Mouse (Mus musculus) thymus, postnatal 14 days (tissue): ENCODE data around the gene Arntl.
A peak's percentile ranks its signal among the peaks of the same experiment; 100 is the strongest.

Source experiments
- DNase-seq: peaks from one replicate; pipeline ENCODE4 v3.0.0; 2021

Arntl gene

GRCm38 (mm10) chr7:113210441-113210840 is 3.2 kb downstream of the Arntl start:
- peak; percentile 62 for DNase-seq

- no peak for DNase-seq
These were observed 7.2 kb downstream of the Arntl start for GRCm38 (mm10) chr7:113214245-113215169.

GRCm38 (mm10) chr7:113216152-113216551 is 8.9 kb downstream of the Arntl start:
- no peak for DNase-seq

- DNase-seq: no peak
These were observed 12.2 kb downstream of the Arntl start for GRCm38 (mm10) chr7:113219416-113219815.

- no peak for DNase-seq
These were observed 12.6 kb downstream of the Arntl start for GRCm38 (mm10) chr7:113219864-113220263.

GRCm38 (mm10) chr7:113220691-113221238 is 13.5 kb downstream of the Arntl start:
- DNase-seq: no peak

- DNase-seq: no peak
These were observed 15.6 kb downstream of the Arntl start for GRCm38 (mm10) chr7:113222821-113223220.

- DNase-seq: no peak
These were observed 17.4 kb downstream of the Arntl start for GRCm38 (mm10) chr7:113224620-113225019.

GRCm38 (mm10) chr7:113228498-113228897 is 21.2 kb downstream of the Arntl start:
- DNase-seq: no peak

- DNase-seq: no peak
These were observed 28.9 kb downstream of the Arntl start for GRCm38 (mm10) chr7:113236135-113236534.

GRCm38 (mm10) chr7:113238365-113238764 is 31.1 kb downstream of the Arntl start:
- DNase-seq: no peak

GRCm38 (mm10) chr7:113239448-113240130 is 32.3 kb downstream of the Arntl start:
- no peak for DNase-seq

GRCm38 (mm10) chr7:113240438-113240837 is 33.2 kb downstream of the Arntl start:
- DNase-seq: no peak

GRCm38 (mm10) chr7:113241901-113242661 is 34.8 kb downstream of the Arntl start:
- peak; percentile 32 for DNase-seq

GRCm38 (mm10) chr7:113242688-113243087 is 35.4 kb downstream of the Arntl start:
- DNase-seq: no peak

- no peak for DNase-seq
These were observed 37.9 kb downstream of the Arntl start for GRCm38 (mm10) chr7:113245144-113245543.

GRCm38 (mm10) chr7:113246512-113246911 is 39.2 kb downstream of the Arntl start:
- no peak for DNase-seq

GRCm38 (mm10) chr7:113247167-113247566 is 39.9 kb downstream of the Arntl start:
- DNase-seq: no peak

GRCm38 (mm10) chr7:113249134-113249825 is 42.0 kb downstream of the Arntl start:
- DNase-seq: no peak

GRCm38 (mm10) chr7:113250433-113250991 is 43.2 kb downstream of the Arntl start:
- DNase-seq: peak; percentile 74

- no peak for DNase-seq
These were observed 43.7 kb downstream of the Arntl start for GRCm38 (mm10) chr7:113251001-113251400.

GRCm38 (mm10) chr7:113251554-113251953 is 44.3 kb downstream of the Arntl start:
- DNase-seq: no peak
